Mouse (Mus musculus) midbrain, postnatal 0 days (tissue): Measurements from ENCODE around the gene Hils1. TPM values are rescaled to one million over a fixed set of nuclear protein-coding genes. Genes with fewer than 3 reads are reported as not detected.

Source experiments
- ATAC-seq: fragments of 200-750 bp; cut with Nextera tagmentation; 2 replicates; pipeline ENCODE4 v1.8.0; 2017; ENCODE audit warnings: moderate number of reproducible peaks, mild to moderate bottlenecking, moderate TSS enrichment, moderate library complexity; ENCODE audit not compliant: low FRiP score
- DNase-seq: peaks from one replicate; pipeline ENCODE4 v3.0.0-alpha.2; 2015; ENCODE audit warnings: low spot score
- H3K27ac ChIP-seq: fragments of 300-500 bp; sonication (generic); 2 replicates; pipeline ENCODE4 v1.5.1; 2014; ENCODE audit warnings: low read depth, mild to moderate bottlenecking, low read length, mixed read lengths
- H3K27me3 ChIP-seq: fragments of 300-500 bp; sonication (generic); 2 replicates; pipeline ENCODE4 v1.6.1; 2014; ENCODE audit warnings: low read length, control low read depth, mixed read lengths; ENCODE audit not compliant: insufficient read depth
- H3K36me3 ChIP-seq: fragments of 300-500 bp; sonication (generic); 2 replicates; pipeline ENCODE4 v1.6.1; 2014; ENCODE audit warnings: low read length, control low read depth, mixed read lengths; ENCODE audit not compliant: insufficient read depth
- H3K4me1 ChIP-seq: fragments of 300-500 bp; sonication (generic); 2 replicates; pipeline ENCODE4 v1.6.1; 2014; ENCODE audit warnings: mild to moderate bottlenecking, control low read depth, antibody characterized with exemption, low read length, mixed read lengths; ENCODE audit not compliant: insufficient read depth
- H3K4me2 ChIP-seq: fragments of 300-500 bp; sonication (generic); 2 replicates; pipeline ENCODE4 v1.6.1; 2014; ENCODE audit warnings: low read depth, mild to moderate bottlenecking, low read length, mixed read lengths; ENCODE audit not compliant: poor library complexity, severe bottlenecking
- H3K4me3 ChIP-seq: fragments of 300-500 bp; sonication (generic); 2 replicates; pipeline ENCODE4 v1.5.1; 2014; ENCODE audit warnings: low read depth, mild to moderate bottlenecking, low read length, moderate library complexity
- H3K9ac ChIP-seq: fragments of 300-500 bp; sonication (generic); replicated peaks from 2 replicates; pipeline ENCODE4 v1.6.1; 2014; ENCODE audit warnings: mild to moderate bottlenecking, low read length, moderate library complexity, mixed read lengths; ENCODE audit not compliant: poor library complexity, severe bottlenecking
- H3K9me3 ChIP-seq: fragments of 300-500 bp; sonication (generic); 2 replicates; pipeline ENCODE4 v1.6.1; 2016; ENCODE audit warnings: low read length, control low read depth
- CTCF ChIP-seq: IDR thresholded peaks from 2 replicates; pipeline ENCODE4 v1.5.1; 2016; ENCODE audit warnings: antibody characterized with exemption, mild to moderate bottlenecking
- WGBS: fragments of 180-500 bp; shearing (Covaris S2); extraction: QIAGEN DNeasy Blood & Tissue Kit; methylation state at CpG from one replicate; pipeline ENCODE4 v1.1.7; 2014; 5-methylcytosine and 5-hydroxymethylcytosine counted together
- polyA plus RNA-seq: library from polyadenylated mRNA; unstranded; fragments of >200 nt; fragmentation: Nextera tagmentation; extraction: Ambion mirVana; gene quantifications from 2 replicates; pipeline ENCODE4 v1.2.1, GENCODE M21; 2015
- total RNA-seq: library from RNA; depleted of rRNA; stranded (reverse); fragments of >200 nt; gene quantifications from 2 replicates; pipeline ENCODE4 v1.2.3, GENCODE M21; 2014

The Hils1 gene
- total and polyA plus RNA-seq, 2 experiments from 2014 or later, result not detected

GRCm38 (mm10) chr11:95000548-95000947 is 33.2 kb downstream of the Hils1 start:
- H3K4me2 ChIP-seq, result no peak overlapping the region
- H3K9ac ChIP-seq, result no peak overlapping the region
- WGBS, result 58% methylated on average over 4 of the region's 4 CpGs
- H3K27ac ChIP-seq, result peak overlapping the region; percentile 67
- TF ChIP-seq CTCF, result no peak
- peaks cover 63% of the 10 kb centered on the region for H3K36me3 ChIP-seq
- H3K4me1 ChIP-seq, result peaks cover 3% of the 10 kb centered on the region; the same call in 1 of the 2 replicates
- no peaks in the 10 kb centered on the region for H3K27me3 ChIP-seq
- DNase-seq (no peak), ATAC-seq (no peak)
- no peak overlapping the region for H3K4me3 ChIP-seq
- no peaks in the 10 kb centered on the region for H3K9me3 ChIP-seq

DNA sequence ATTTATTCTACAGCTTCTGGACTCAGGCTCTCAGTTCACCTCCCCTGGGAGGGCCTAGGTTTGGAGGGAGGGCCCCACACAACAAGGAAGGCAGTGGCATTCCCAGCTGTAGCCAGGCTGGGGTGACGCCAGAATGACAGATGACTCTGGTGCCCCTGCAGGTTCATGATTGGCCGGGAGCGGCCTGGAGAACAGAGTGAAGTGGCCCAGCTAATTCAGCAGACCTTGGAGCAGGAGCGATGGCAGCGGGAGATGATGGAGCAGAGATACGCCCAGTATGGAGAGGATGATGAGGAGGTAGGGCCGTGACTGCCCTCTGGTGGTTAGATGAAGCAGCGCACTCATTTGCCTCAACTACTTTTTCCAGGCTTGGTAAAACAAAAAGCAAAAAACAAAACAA is 33.7 kb downstream of the Hils1 start:
- Histone ChIP-seq H3K36me3 (peaks cover 66% of the 10 kb centered on the region), H3K9ac (no peak overlapping the region), H3K4me2 (no peak overlapping the region), H3K27me3 (no peaks in the 10 kb centered on the region), H3K9me3 (no peaks in the 10 kb centered on the region), H3K4me1 (peaks cover 2% of the 10 kb centered on the region; the same call in 1 of the 2 replicates), H3K4me3 (no peak overlapping the region), H3K27ac (peak overlapping the region; percentile 67)
- ATAC-seq, result peak; percentile 56; the same call in 1 of the 2 replicates
- TF ChIP-seq CTCF, result peak; percentile 92
- peak; percentile 90 for DNase-seq
- 2% methylated on average over 8 of the region's 8 CpGs for WGBS

- ATAC-seq (no peak), DNase-seq (no peak)
- Histone ChIP-seq H3K36me3 (peaks cover 59% of the 10 kb centered on the region), H3K27me3 (no peaks in the 10 kb centered on the region), H3K9ac (no peak overlapping the region), H3K4me3 (no peak overlapping the region), H3K4me1 (peaks cover 5% of the 10 kb centered on the region; the same call in 1 of the 2 replicates), H3K27ac (no peak overlapping the region), H3K4me2 (no peak overlapping the region), H3K9me3 (no peaks in the 10 kb centered on the region)
- WGBS, result 83% methylated on average over 21 of the region's 21 CpGs
- no peak for TF ChIP-seq CTCF
Observed at GRCm38 (mm10) chr11:95001584-95002347, 34.4 kb downstream of the Hils1 start.

- no peak overlapping the region for H3K27ac ChIP-seq
- ATAC-seq, result no peak
- no peaks in the 10 kb centered on the region for H3K9me3 ChIP-seq
- WGBS, result 97% methylated on average over 8 of the region's 8 CpGs
- no peak overlapping the region for H3K4me2 ChIP-seq
- H3K4me3 ChIP-seq, result no peak overlapping the region
- peaks cover 12% of the 10 kb centered on the region; the same call in 1 of the 2 replicates for H3K4me1 ChIP-seq
- no peak for DNase-seq
- H3K9ac ChIP-seq, result no peak overlapping the region
- TF ChIP-seq CTCF, result no peak
- peaks cover 50% of the 10 kb centered on the region for H3K36me3 ChIP-seq
- no peaks in the 10 kb centered on the region for H3K27me3 ChIP-seq
Observed at GRCm38 (mm10) chr11:95002705-95003104, 35.3 kb downstream of the Hils1 start.

DNA sequence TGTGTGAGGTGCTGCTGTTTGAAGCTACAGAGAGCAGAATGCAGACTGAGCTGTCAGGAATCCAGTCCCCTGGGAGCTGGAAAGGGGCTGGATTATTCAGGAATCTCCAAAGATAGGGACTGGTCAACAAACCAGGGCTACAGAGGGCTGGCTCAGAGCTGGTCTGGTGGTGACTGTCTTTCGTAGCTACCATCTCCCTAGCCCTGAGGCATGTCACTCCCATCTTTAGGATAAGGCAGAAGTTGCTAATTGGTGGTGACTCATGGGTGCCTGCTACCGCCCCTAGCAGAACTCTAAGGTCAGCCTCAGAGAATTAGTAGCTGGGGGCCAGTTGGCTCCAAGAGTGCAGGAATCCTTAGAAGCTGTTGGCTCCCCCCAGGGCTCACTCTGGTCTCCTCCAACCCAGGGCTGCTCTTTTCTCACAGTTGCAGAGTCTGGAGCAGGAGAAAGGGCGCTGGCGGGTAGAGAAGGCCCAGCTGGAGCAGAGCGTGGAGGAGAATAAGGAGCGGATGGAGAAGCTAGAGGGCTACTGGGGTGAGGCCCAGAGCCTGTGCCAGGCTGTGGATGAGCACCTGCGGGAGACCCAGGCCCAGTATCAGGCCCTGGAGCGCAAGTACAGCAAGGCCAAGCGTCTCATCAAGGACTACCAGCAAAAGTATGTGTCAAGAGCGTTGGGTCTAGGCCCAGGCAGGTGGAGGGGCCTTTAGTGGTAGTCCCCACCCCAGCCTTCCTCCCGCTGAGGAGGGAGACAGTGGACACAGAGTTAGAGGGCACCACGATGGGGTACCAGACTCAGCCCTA is 36.9 kb downstream of the Hils1 start:
- H3K9ac ChIP-seq, result no peak overlapping the region
- DNase-seq (no peak), ATAC-seq (no peak)
- H3K27me3 ChIP-seq, result no peaks in the 10 kb centered on the region
- no peaks in the 10 kb centered on the region for H3K9me3 ChIP-seq
- H3K27ac ChIP-seq, result 0 out of 2 replicates have a peak overlapping the region, but pooled peaks have one; percentile 12
- no peak overlapping the region for H3K4me3 ChIP-seq
- H3K36me3 ChIP-seq, result peaks cover 41% of the 10 kb centered on the region
- H3K4me2 ChIP-seq, result no peak overlapping the region
- H3K4me1 ChIP-seq, result peaks cover 19% of the 10 kb centered on the region; the same call in 1 of the 2 replicates
- 83% methylated on average over 12 of the region's 12 CpGs for WGBS
- no peak for TF ChIP-seq CTCF

DNA sequence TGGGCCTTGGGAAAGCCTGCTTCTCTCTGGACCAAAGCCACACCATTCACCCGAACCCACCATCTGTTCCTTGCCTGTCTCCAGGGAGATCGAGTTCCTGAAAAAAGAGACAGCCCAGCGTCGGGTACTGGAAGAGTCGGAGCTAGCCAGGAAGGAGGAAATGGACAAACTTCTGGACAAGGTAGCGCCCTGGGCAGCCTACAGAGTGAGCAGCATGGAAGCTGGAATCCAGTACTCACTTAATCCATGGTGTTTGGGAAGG is 37.5 kb downstream of the Hils1 start:
- no peak for TF ChIP-seq CTCF
- H3K27me3 ChIP-seq, result no peaks in the 10 kb centered on the region
- H3K4me2 ChIP-seq, result no peak overlapping the region
- H3K9me3 ChIP-seq, result no peaks in the 10 kb centered on the region
- no peak overlapping the region for H3K9ac ChIP-seq
- no peak overlapping the region for H3K27ac ChIP-seq
- no peak for DNase-seq
- H3K4me3 ChIP-seq, result no peak overlapping the region
- peaks cover 36% of the 10 kb centered on the region for H3K36me3 ChIP-seq
- ATAC-seq, result no peak
- H3K4me1 ChIP-seq, result peaks cover 19% of the 10 kb centered on the region; the same call in 1 of the 2 replicates
- WGBS, result 57% methylated on average over 6 of the region's 6 CpGs
